Mouse (Mus musculus) urinary bladder, adult 2 months (tissue): ENCODE data around the gene Pgc. TPM values are rescaled to one million over a fixed set of nuclear protein-coding genes. Genes with fewer than 3 reads are reported as not detected.

ENCODE experiments used
- DNase-seq: peaks from one replicate; pipeline ENCODE4 v3.0.0; 2022; ENCODE audit warnings: low spot score
- polyA plus RNA-seq: library from polyadenylated mRNA; depleted of rRNA; stranded (reverse); fragments of >200 nt; gene quantifications from 2 replicates; pipeline ENCODE4 v1.2.3, GENCODE M21; 2012

Pgc gene
- polyA plus RNA-seq, 1 experiment: not detected

- no peak for DNase-seq
Measured at GRCm38 (mm10) chr17:47750101-47750500, 23.5 kb downstream of the Pgc start.

DNA sequence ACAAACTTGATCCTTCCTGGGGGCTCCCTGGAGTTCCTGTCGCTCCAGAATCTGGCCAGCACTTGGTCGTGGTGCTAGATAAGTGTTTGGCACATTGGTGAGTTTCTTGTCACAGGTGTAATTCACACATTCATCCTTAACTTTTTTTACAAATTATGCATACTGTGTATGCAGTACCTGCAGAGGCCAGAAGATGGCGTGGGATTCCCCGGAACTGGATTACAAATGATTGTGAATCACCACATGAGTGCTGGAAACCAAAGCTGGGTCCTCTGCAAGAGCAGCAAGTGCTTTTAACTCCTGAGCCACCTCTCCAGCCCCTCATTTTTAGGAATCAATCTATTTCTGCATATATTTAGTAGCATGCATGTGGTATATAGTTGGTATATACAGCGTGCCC is 25.2 kb downstream of the Pgc start:
- DNase-seq: no peak

- DNase-seq: no peak
Measured at GRCm38 (mm10) chr17:47753130-47753775, 26.6 kb downstream of the Pgc start.

DNA sequence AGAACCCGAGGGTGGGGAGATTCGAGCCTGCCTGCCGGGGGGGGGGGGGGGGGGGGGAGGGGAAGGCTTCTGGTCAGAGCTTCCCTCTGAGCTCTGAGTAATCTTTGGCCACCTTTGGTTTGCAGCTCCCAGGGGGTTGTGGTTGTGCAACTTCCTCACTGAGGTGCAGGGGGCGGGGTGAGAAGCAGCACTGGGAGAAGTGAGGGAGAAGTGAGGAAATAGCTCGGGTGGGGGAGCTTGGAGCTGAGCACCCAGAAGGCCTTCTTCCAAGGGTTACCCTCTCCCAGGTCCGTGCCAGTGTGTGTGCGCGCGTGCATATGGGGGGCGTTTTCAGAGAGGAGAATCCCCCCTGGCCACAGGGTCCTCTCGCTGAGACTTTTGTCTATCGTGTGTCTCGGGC is 27.6 kb downstream of the Pgc start:
- DNase-seq: no peak

DNA sequence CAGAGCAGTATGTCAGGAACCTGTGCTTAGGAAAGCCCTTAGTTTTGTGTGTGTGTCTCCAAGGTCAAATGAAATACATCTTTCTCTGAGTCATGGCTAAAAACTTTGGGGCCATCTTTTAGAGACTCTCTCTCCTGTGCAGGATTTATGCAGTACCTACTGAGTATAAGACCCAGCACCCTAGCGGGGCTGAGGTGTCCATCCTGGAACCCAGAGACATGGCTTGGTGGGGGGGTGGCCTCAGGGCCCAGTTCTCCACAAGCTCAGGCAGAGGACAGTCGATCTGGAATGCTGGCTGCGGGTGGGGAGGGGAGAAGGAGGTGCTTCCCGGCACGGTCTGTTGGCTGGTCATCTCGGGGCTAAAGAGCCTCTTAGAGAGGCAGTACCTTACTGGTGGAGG is 29.7 kb downstream of the Pgc start:
- no peak for DNase-seq

GRCm38 (mm10) chr17:47757056-47757610 is 30.5 kb downstream of the Pgc start:
- no peak for DNase-seq

GRCm38 (mm10) chr17:47759702-47760410 is 33.2 kb downstream of the Pgc start:
- DNase-seq: no peak

DNA sequence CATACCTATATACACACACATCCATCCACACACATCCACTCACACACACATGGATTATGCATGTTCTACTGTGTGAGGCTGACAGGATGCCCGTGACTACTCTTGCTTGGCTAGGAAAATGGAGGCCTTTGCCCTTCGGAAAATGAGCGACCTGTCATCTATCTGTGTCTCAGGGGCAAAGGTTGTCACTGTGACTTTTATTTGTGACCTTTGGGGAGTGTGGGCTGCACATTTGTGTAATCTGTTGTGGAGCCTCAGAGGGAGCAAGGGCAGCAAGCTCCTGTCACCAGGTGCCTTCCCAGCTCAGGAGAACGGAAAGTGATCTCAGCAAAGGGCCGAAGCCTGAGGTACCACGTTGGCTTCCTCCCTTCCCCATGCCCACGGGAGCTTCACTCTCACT is 35.4 kb downstream of the Pgc start:
- DNase-seq: no peak

DNA sequence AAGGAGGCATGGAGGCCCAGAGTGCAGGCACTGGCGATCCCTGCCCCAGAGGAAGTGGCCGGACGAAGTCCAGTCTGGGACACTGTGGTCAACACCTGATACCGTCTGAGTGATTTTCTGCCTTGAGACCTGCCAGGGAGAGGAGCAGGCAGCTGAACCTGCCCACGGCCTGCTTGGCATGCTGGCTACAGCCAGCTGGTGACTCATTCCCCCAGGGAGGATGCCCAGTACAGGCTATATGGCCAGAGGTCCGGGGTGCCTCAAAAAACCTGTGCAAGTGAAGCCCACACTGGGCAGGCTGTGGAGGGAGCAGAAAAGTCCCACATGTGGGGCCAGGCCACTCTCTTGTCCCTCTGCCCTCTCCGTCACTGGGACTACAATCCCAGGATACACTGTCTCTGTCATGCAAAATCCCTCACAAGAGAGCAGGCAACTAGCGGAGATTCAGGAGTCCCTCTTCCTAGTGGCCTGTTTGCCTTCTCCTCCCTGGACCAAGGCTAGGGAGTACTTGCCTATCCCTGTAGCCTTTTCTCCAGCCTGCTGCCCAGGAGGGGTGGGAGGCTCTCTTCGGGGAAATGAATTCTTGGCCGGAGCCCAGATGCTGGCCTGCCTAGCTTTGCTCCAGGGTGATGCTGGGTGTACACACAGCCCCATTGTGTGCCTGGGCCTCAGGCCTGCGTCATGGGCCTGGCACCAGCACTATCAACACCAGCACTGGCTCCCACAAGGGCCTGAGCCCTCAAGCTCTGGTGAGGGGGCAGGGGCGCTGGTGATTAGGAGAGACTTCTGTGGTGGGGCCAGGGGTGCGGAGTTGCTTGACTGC is 36.1 kb downstream of the Pgc start:
- DNase-seq: no peak

- no peak for DNase-seq
Measured at GRCm38 (mm10) chr17:47765986-47766385, 39.3 kb downstream of the Pgc start.

GRCm38 (mm10) chr17:47766407-47767043 is 39.9 kb downstream of the Pgc start:
- no peak for DNase-seq

DNA sequence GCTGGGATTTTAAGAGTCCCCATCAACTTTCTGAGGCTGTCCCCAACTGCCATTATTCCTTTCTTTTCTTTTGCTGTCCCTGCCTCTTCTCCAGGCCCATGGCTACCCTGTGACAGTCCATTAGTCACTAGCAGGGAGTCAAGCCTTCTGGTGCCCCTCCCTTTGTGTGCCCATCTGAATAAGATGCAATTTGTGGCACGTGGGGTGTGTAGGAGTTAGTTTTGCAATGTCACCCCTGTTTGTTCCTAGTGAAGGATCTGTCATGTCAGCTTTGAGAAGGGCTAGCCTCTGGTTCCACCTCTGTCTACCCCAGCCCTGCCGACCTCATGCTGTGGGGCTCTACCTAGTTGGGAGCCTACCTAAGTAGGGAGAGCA is 40.4 kb downstream of the Pgc start:
- DNase-seq: no peak

DNA sequence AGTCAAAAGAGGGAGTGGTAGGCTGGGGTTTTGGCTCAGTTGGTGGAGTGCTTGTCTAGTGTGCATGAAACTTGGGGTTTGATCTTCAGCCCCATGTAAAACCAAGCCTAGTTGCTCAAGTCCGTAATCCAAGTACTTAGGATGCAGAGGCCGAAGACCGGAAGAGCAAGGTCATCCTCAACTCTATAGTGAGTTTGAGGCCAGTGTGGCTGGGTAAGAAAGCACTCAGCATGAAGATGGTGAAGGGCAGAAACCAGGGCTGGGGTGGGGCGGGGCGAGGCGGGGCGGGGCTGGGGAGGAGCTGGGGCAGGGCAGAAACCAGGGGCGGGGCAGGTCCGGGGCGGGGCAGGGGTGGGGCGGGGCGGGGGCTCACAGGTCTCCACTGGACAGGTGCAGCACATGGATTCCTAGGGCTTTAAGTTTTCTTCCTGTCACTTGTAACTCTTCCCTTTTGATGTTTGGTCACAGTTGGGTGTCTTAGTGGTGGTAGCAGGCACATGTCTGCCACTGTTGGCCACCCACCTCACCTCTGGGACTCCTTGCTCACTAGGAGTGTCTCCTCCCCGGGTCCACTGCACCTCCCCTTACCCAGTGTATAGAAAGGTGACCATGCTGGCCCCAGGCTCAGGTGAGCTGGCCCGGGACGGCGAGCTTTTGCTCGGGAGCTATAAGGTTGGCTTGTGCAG is 41.0 kb downstream of the Pgc start:
- no peak for DNase-seq

DNA sequence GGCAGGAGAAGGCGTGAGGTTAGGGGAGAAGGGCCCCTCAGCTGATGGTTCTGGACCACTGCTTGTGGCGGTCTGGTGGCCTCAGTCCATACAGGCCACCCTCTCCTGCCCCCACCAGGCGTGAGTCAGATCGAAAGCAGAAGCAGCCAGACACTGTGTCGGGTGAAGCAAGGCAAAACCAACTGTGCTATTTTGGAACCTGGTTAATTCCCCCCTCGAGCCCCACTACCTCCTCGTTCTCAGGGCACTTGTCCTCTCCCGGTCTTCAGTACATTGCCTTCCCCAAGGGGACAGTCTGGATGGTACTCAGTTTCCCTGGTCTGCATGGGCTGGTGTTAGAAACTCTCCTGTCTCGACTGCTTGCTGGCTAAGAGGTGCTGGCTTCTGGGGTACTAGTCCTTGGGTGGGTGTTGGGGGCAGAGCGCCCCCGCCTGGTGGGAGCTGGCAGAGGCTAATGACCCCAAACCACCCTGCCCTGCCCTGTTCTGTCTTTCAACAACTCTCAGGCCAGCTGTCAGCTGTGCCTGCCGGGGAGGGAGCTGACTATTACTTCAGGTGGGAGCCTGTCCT is 42.1 kb downstream of the Pgc start:
- DNase-seq: no peak

GRCm38 (mm10) chr17:47769389-47770299 is 43.0 kb downstream of the Pgc start:
- DNase-seq: no peak

DNA sequence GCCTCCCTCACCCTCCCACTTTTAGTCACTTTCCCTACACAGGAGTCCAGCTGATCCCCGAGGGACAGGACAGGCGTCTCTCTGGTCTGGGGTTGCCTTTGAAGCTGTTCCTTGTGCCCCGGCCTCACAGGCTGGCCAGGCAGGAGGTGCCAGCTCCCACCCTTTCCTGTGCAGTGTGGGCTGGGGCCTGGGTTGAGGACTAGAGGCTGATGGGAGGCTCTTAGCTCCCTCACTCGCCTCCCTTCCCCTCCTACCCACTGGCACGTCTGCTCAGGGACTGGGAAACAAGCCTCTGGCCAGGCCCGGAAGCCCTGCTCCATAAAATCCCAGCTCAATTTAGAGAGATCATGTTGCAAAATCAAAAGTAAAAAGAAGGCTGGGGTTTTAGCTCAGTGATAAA is 47.0 kb downstream of the Pgc start:
- DNase-seq: no peak

- DNase-seq: no peak
Measured at GRCm38 (mm10) chr17:47777141-47777540, 50.5 kb downstream of the Pgc start.

- DNase-seq: no peak
Measured at GRCm38 (mm10) chr17:47780470-47780869, 53.8 kb downstream of the Pgc start.

DNA sequence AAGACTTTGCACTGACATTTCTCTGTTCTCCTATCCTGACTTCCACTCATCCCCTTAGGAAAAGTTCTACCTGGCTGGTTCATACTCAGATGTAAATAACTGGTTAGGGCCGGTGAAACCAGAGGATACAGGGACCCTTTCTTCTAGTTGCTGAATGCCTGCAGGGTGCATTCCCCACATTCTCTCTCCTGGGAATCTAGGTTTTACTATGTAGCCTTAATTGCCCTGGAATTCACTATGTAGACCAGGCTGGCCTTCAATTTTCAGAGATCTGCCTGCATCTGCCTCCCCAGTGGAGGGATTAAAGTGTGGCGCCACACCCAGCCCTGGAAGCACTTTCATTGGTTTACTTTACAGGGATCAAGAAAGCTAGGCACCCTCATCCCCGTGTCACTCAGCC is 55.8 kb downstream of the Pgc start:
- DNase-seq: no peak
